Mouse (Mus musculus): ENCODE data around the gene Jmjd1c. TPM values are rescaled to one million over a fixed set of nuclear protein-coding genes. Genes with fewer than 3 reads are reported as not detected.

The Jmjd1c gene
- polyA plus RNA-seq (2015; fragmentation: Illumina TruSeq; extraction: RNeasy Lipid Tissue Mini Kit (QIAGEN cat#74804); ENCODE audit: insufficient read depth, low replicate concordance), result 117 TPM

GRCm38 (mm10) chr10:67095798-67096620 is at the start of gene Jmjd1c:
Jmjd1c (plus strand) TSS chr10:67096125.

DNA sequence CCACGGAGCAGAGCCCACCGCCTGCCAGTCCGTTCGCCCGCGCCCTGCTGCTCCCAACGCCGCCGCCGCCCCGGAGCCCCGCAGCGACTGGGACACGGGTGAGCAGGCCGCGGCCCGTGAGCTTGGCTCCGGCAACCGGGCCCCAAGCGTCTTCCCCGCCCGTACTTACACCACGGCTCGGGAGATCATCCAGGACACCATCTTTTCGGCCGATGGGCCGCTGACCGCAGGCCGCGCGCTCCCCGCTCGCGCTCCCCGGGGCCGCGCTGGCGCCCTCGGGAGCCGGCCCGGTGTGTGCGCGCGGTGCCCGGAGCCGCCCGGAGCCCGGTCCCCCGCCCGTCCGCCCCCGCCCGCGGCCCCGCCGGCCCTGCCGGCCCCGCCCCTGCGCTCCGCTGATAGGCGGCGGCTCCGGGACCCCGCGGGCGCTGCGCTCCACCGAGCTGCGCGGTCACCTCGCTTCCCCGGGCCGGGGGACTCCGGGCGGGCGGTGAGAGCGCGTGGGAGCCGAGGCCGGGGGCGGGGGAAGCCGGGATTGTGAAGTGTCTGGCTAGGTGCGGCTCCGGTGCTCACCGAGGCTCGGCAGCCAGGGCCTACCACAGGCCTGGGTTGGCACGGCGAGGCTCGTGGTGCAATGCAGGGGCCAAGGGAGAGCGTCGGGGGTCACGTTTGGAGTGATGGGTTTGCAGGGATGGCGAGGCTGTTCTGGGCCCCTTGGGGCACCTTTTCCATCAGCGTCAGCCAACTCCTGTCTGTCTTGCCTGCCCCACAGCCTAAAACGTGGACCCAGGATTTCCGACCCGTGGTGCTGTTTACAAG is 904 bp downstream of the Jmjd1c start, which contains the start of gene Reep3:
Gene Reep3 (minus strand): TSS at position 325 of the 816 bp plus-strand sequence.

GRCm38 (mm10) chr10:67285176-67285814 is 189.4 kb downstream of the Jmjd1c start, which contains the start of gene Nrbf2:
Nrbf2 (minus strand) TSS chr10:67285305.

Other genes starting within 250 kb of the Jmjd1c start
- 48.4 TPM for gene Reep3, start 820 bp downstream of the Jmjd1c start, polyA plus RNA-seq (2015; fragmentation: Illumina TruSeq; extraction: RNeasy Lipid Tissue Mini Kit (QIAGEN cat#74804); ENCODE audit: insufficient read depth, low replicate concordance)
- gene Nrbf2, start 189.2 kb downstream of the Jmjd1c start, polyA plus RNA-seq (2015; fragmentation: Illumina TruSeq; extraction: RNeasy Lipid Tissue Mini Kit (QIAGEN cat#74804); ENCODE audit: insufficient read depth, low replicate concordance), result 40.5 TPM

Data from spleen, adult 10 weeks (tissue).